Mouse (Mus musculus): ENCODE measurements around the gene H2afv.
A peak's percentile ranks its signal among the peaks of the same experiment; 100 is the strongest.
"Not testable (repeated sequence)": the region's sequence is repeated elsewhere in the genome, so short reads cannot be mapped to it uniquely, and the experiment has no call there.

The H2afv gene

GRCm38 (mm10) chr11:6414751-6415550 is 29.3 kb downstream of the H2afv start, which contains the start of gene Ppia:
Ppia (plus strand) TSS chr11:6415443.
- peak in 1 of 2 experiments; percentile 49 for DNase-seq

- DNase-seq: no peak
These were observed 31.0 kb downstream of the H2afv start for GRCm38 (mm10) chr11:6413264-6413663.

- peak; percentile 90 to 94 for DNase-seq
These were observed 32.6 kb downstream of the H2afv start for GRCm38 (mm10) chr11:6411684-6412083.

- DNase-seq: not testable (repeated sequence)
These were observed 33.5 kb downstream of the H2afv start for GRCm38 (mm10) chr11:6410755-6411154.

- no peak for DNase-seq
These were observed 34.1 kb downstream of the H2afv start for GRCm38 (mm10) chr11:6410050-6410602.

GRCm38 (mm10) chr11:6407162-6407621 is 37.1 kb downstream of the H2afv start:
- DNase-seq: no peak

- DNase-seq: peak; percentile 75 to 79
These were observed 37.7 kb downstream of the H2afv start for GRCm38 (mm10) chr11:6406251-6407161.

GRCm38 (mm10) chr11:6405591-6406081 is 38.6 kb downstream of the H2afv start:
- peak; percentile 40 to 58 for DNase-seq

GRCm38 (mm10) chr11:6404699-6405566 is 39.3 kb downstream of the H2afv start:
- DNase-seq: peak; percentile 51 to 65

GRCm38 (mm10) chr11:6403830-6404405 is 40.3 kb downstream of the H2afv start:
- DNase-seq: peak in 1 of 2 experiments; percentile 13

- peak; percentile 57 to 78 for DNase-seq
These were observed 41.4 kb downstream of the H2afv start for GRCm38 (mm10) chr11:6402515-6403510.

GRCm38 (mm10) chr11:6398141-6398540 is 46.1 kb downstream of the H2afv start:
- DNase-seq: no peak

- DNase-seq: peak in 1 of 2 experiments; percentile 6
These were observed 48.7 kb downstream of the H2afv start for GRCm38 (mm10) chr11:6395565-6395964.

GRCm38 (mm10) chr11:6393866-6394265 is 50.4 kb downstream of the H2afv start:
- peak in 1 of 2 experiments; percentile 37 for DNase-seq

GRCm38 (mm10) chr11:6392857-6393256 is 51.4 kb downstream of the H2afv start:
- DNase-seq: no peak

GRCm38 (mm10) chr11:6391516-6392276 is 52.5 kb downstream of the H2afv start:
- DNase-seq: no peak

- no peak for DNase-seq
These were observed 53.7 kb downstream of the H2afv start for GRCm38 (mm10) chr11:6390376-6391053.

- peak; percentile 56 to 62 for DNase-seq
These were observed 54.7 kb downstream of the H2afv start for GRCm38 (mm10) chr11:6389483-6389921.

Data from cerebellum, postnatal 25 days (tissue).